Mouse (Mus musculus) erythroblast, embryonic 14.5 days (primary cell): ENCODE results near the gene Mif.
A peak's percentile ranks its signal among the peaks of the same experiment; 100 is the strongest.

Experiments used
- GATA1 ChIP-seq: IDR thresholded peaks from 2 replicates; pipeline ENCODE4 v1.6.1; 2012; ENCODE audit warnings: low read length, inconsistent platforms, mixed read lengths
- TAL1 ChIP-seq: IDR thresholded peaks from 3 replicates; pipeline ENCODE4 v1.6.1; 2012; ENCODE audit warnings: low read length, inconsistent platforms, mixed read lengths

GRCm38 (mm10) chr10:75897373-75897772, 37.3 kb upstream of the Mif start:
- no peak for TF ChIP-seq TAL1
- peak; percentile 86 for TF ChIP-seq GATA1
